In genomic region chr9:121797722-121798121, GRCm38 (mm10) we compare ENCODE assay signal across 11 mouse cellular contexts. TPM values are rescaled to one million over a fixed set of nuclear protein-coding genes. Genes with fewer than 3 reads are reported as not detected.
DNase-seq lines count a peak whose midpoint lies in the region; ATAC-seq lines count a peak whose summit lies in the region.
"Had no signal": no experiment of that assay in that cellular context is flagged by ENCODE, and none has a peak within 500 bp of the region (broad histone marks: within the 10 kb centered on the region; RNA-seq: fewer than 3 reads in every experiment).

No protein-coding gene starts in this region.

- 0 out of 2 replicates have a peak overlapping the region, but pooled peaks have one; percentile 15 for H3K9ac ChIP-seq in intestine, embryonic 16.5 days (ENCODE audit: low read depth, low read length)
- no peak overlapping the region for H3K9ac ChIP-seq in hindbrain, embryonic 14.5 days
- H3K9ac ChIP-seq: embryonic facial prominence, embryonic 12.5 days; neural tube, embryonic 12.5 days had no signal

- H3K4me2 ChIP-seq in intestine, embryonic 16.5 days (ENCODE audit: low read depth, low read length): peak overlapping the region; percentile 28
- no peak overlapping the region for H3K4me2 ChIP-seq in hindbrain, embryonic 14.5 days (replicated peaks)
- H3K4me2 ChIP-seq: embryonic facial prominence, embryonic 12.5 days; neural tube, embryonic 12.5 days had no signal

- peak; percentile 83 for ATAC-seq in intestine, embryonic 16.5 days
- ATAC-seq in megakaryocyte, adult 5-6 weeks (ENCODE audit: poor library complexity, severe bottlenecking): no peak
- no peak for ATAC-seq in hindbrain, embryonic 14.5 days (ENCODE audit: low FRiP score)

- H3K27ac ChIP-seq in intestine, embryonic 16.5 days (ENCODE audit: low read length): no peak overlapping the region
- no peak overlapping the region for H3K27ac ChIP-seq in hindbrain, embryonic 14.5 days
- H3K27ac ChIP-seq: embryonic facial prominence, embryonic 12.5 days; macrophage; neural tube, embryonic 12.5 days had no signal

- H3K9me3 ChIP-seq in intestine, embryonic 16.5 days (ENCODE audit: control insufficient read depth, low read length): no peaks in the 10 kb centered on the region
- H3K9me3 ChIP-seq in hindbrain, embryonic 14.5 days (ENCODE audit: control insufficient read depth, low read length): no peaks in the 10 kb centered on the region
- H3K9me3 ChIP-seq: embryonic facial prominence, embryonic 12.5 days; neural tube, embryonic 12.5 days had no signal

- peak; percentile 45 for DNase-seq in embryo, embryonic 9.5 days (ENCODE audit: extremely low spot score)
- no peak for DNase-seq in embryo, embryonic 10.5 days (ENCODE audit: low spot score)
- peak; percentile 31 for DNase-seq in large intestine, adult 2 months (ENCODE audit: low read depth, low spot score)
- DNase-seq in lung, postnatal 4 days: peak; percentile 53 to 71
- no peak for DNase-seq in frontal cortex, adult 2 months (ENCODE audit: extremely low spot score in 1 of 2, low spot score in 1 of 2)
- DNase-seq in hindbrain, embryonic 14.5 days (ENCODE audit: low spot score): no peak

- H3K36me3 ChIP-seq in intestine, embryonic 16.5 days (ENCODE audit: control insufficient read depth, insufficient read depth, low read length): no peaks in the 10 kb centered on the region
- H3K36me3 ChIP-seq in hindbrain, embryonic 14.5 days (replicated peaks; ENCODE audit: control insufficient read depth, insufficient read depth): no peaks in the 10 kb centered on the region
- H3K36me3 ChIP-seq: embryonic facial prominence, embryonic 12.5 days; neural tube, embryonic 12.5 days had no signal

- H3K27me3 ChIP-seq in intestine, embryonic 16.5 days (replicated peaks; ENCODE audit: control insufficient read depth, insufficient read depth, low read length): no peaks in the 10 kb centered on the region
- H3K27me3 ChIP-seq in hindbrain, embryonic 14.5 days (ENCODE audit: control insufficient read depth, insufficient read depth, low read length): no peaks in the 10 kb centered on the region
- H3K27me3 ChIP-seq: embryonic facial prominence, embryonic 12.5 days had no signal

- peak overlapping the region; percentile 24; the same call in 1 of the 2 replicates for H3K4me3 ChIP-seq in intestine, embryonic 16.5 days (ENCODE audit: low read length)
- H3K4me3 ChIP-seq in hindbrain, embryonic 14.5 days (replicated peaks; ENCODE audit: low read length): no peak overlapping the region
- H3K4me3 ChIP-seq: embryonic facial prominence, embryonic 12.5 days; neural tube, embryonic 12.5 days had no signal

- peaks cover 8% of the 10 kb centered on the region; the same call in 1 of the 2 replicates for H3K4me1 ChIP-seq in intestine, embryonic 16.5 days (ENCODE audit: control insufficient read depth, insufficient read depth, low read length)
- no peaks in the 10 kb centered on the region for H3K4me1 ChIP-seq in hindbrain, embryonic 14.5 days (replicated peaks; ENCODE audit: control insufficient read depth, insufficient read depth, low read length)

- 14% methylated on average over 12 of the region's 12 CpGs for WGBS in intestine, embryonic 16.5 days
- 13% methylated on average over 12 of the region's 12 CpGs for WGBS in large intestine, adult 2 months
- WGBS in hindbrain, embryonic 14.5 days: 27% methylated on average over 12 of the region's 12 CpGs

RNA-seq across cellular contexts. Expression of gene Hhatl, which starts 5.4 kb away (rescaled TPM):
- 1.2 and 2.1 TPM in 2 replicates for polyA plus RNA-seq in intestine, embryonic 16.5 days (2015; fragmentation: Nextera tagmentation; extraction: Ambion mirVana)
- 4.2 and 4.9 TPM in 2 replicates for polyA plus RNA-seq in large intestine, adult 2 months (2012; rRNA removed)
- total RNA-seq in megakaryocyte, adult 5-6 weeks (2015): not detected in 2 replicates
- not detected in 2 replicates for total RNA-seq in megakaryocyte, adult 5-6 weeks (2017)
- polyA plus RNA-seq in frontal cortex, adult 2 months (2012; rRNA removed): 17.7 and 19.6 TPM in 2 replicates
- polyA plus RNA-seq in hindbrain, embryonic 14.5 days (2014; fragmentation: Nextera tagmentation; extraction: Ambion mirVana): 0.31 TPM in 1 of 2 replicates, not detected in the other
- polyA plus RNA-seq: macrophage; neural tube, embryonic 12.5 days had no signal

RNA-seq across cellular contexts. Expression of gene Klhl40, which starts 20.3 kb away (rescaled TPM):
- polyA plus RNA-seq in intestine, embryonic 16.5 days (2015; fragmentation: Nextera tagmentation; extraction: Ambion mirVana): 0.27 and 0.32 TPM in 2 replicates
- polyA plus RNA-seq in large intestine, adult 2 months (2012; rRNA removed): 0.06 and 0.11 TPM in 2 replicates
- not detected in 2 replicates for total RNA-seq in megakaryocyte, adult 5-6 weeks (2015)
- not detected in 2 replicates for total RNA-seq in megakaryocyte, adult 5-6 weeks (2017)
- polyA plus RNA-seq in frontal cortex, adult 2 months (2012; rRNA removed): 10.1 and 11.4 TPM in 2 replicates
- 1.6 and 2.3 TPM in 2 replicates for polyA plus RNA-seq in hindbrain, embryonic 14.5 days (2014; fragmentation: Nextera tagmentation; extraction: Ambion mirVana)
- polyA plus RNA-seq: macrophage had no signal

RNA-seq across cellular contexts. Expression of gene Zfp651, which starts 38.6 kb away (rescaled TPM):
- 4.0 and 4.8 TPM in 2 replicates for polyA plus RNA-seq in intestine, embryonic 16.5 days (2015; fragmentation: Nextera tagmentation; extraction: Ambion mirVana)
- polyA plus RNA-seq in large intestine, adult 2 months (2012; rRNA removed): 8.1 and 9.4 TPM in 2 replicates
- not detected in 2 replicates for total RNA-seq in megakaryocyte, adult 5-6 weeks (2015)
- not detected in 2 replicates for total RNA-seq in megakaryocyte, adult 5-6 weeks (2017)
- 98.0 and 101 TPM in 2 replicates for polyA plus RNA-seq in frontal cortex, adult 2 months (2012; rRNA removed)
- 19.1 and 21.5 TPM in 2 replicates for polyA plus RNA-seq in hindbrain, embryonic 14.5 days (2014; fragmentation: Nextera tagmentation; extraction: Ambion mirVana)

RNA-seq across cellular contexts. Expression of gene Ccdc13, which starts 41.5 kb away (rescaled TPM):
- polyA plus RNA-seq in intestine, embryonic 16.5 days (2015; fragmentation: Nextera tagmentation; extraction: Ambion mirVana): 0.66 and 0.81 TPM in 2 replicates
- polyA plus RNA-seq in large intestine, adult 2 months (2012; rRNA removed): 0.21 and 0.30 TPM in 2 replicates
- total RNA-seq in megakaryocyte, adult 5-6 weeks (2015): not detected in 2 replicates
- not detected in 2 replicates for total RNA-seq in megakaryocyte, adult 5-6 weeks (2017)
- polyA plus RNA-seq in frontal cortex, adult 2 months (2012; rRNA removed): 12.1 and 12.6 TPM in 2 replicates
- 1.9 and 2.2 TPM in 2 replicates for polyA plus RNA-seq in hindbrain, embryonic 14.5 days (2014; fragmentation: Nextera tagmentation; extraction: Ambion mirVana)
- polyA plus RNA-seq: macrophage had no signal

Comparison
In these comparisons a context has a peak if more than half of its experiments do, and no peak if none do; other contexts are left out.
1. DNase-seq: peak in embryo, embryonic 9.5 days (single experiment), large intestine, adult 2 months (single experiment) and lung, postnatal 4 days (2 of 2); none in embryo, embryonic 10.5 days (single experiment), frontal cortex, adult 2 months (0 of 2) and hindbrain, embryonic 14.5 days (single experiment).